Mouse (Mus musculus) hindbrain, embryonic 10.5 days (tissue): Measurements from ENCODE around the gene F2rl2. TPM values are rescaled to one million over a fixed set of nuclear protein-coding genes. Genes with fewer than 3 reads are reported as not detected.

ENCODE experiments used
- DNase-seq: peaks from one replicate; pipeline ENCODE4 v3.0.0-alpha.2; 2017; ENCODE audit warnings: low spot score
- H3K27ac ChIP-seq: fragments of 300-500 bp; sonication (generic); 2 replicates; pipeline ENCODE4 v1.5.1; 2016; ENCODE audit warnings: mild to moderate bottlenecking, moderate library complexity
- H3K27me3 ChIP-seq: fragments of 300-500 bp; sonication (generic); 2 replicates; pipeline ENCODE4 v1.6.1; 2016; ENCODE audit warnings: mild to moderate bottlenecking; ENCODE audit not compliant: poor library complexity, insufficient read depth, severe bottlenecking
- H3K36me3 ChIP-seq: fragments of 300-500 bp; sonication (generic); 2 replicates; pipeline ENCODE4 v1.6.1; 2016; ENCODE audit warnings: mild to moderate bottlenecking, moderate library complexity
- H3K4me1 ChIP-seq: fragments of 300-500 bp; sonication (generic); replicated peaks from 2 replicates; pipeline ENCODE4 v1.6.1; 2016; ENCODE audit warnings: mild to moderate bottlenecking
- H3K4me3 ChIP-seq: fragments of 300-500 bp; sonication (generic); 2 replicates; pipeline ENCODE4 v1.5.1; 2016; ENCODE audit warnings: mild to moderate bottlenecking, moderate library complexity
- H3K9me3 ChIP-seq: fragments of 300-500 bp; sonication (generic); 2 replicates; pipeline ENCODE4 v1.6.1; 2016; ENCODE audit warnings: mild to moderate bottlenecking, moderate library complexity
- WGBS: fragments of 180-500 bp; shearing (Covaris S2); methylation state at CpG from one replicate; pipeline ENCODE4 v1.1.7; 2016; 5-methylcytosine and 5-hydroxymethylcytosine counted together
- polyA plus RNA-seq: library from polyadenylated mRNA; unstranded; fragments of >200 nt; fragmentation: Nextera tagmentation; extraction: Ambion mirVana; gene quantifications from 2 replicates; pipeline ENCODE4 v1.2.1, GENCODE M21; 2016

Gene F2rl2
- polyA plus RNA-seq, 1 experiment from 2014 or later: 1.7 TPM

DNA sequence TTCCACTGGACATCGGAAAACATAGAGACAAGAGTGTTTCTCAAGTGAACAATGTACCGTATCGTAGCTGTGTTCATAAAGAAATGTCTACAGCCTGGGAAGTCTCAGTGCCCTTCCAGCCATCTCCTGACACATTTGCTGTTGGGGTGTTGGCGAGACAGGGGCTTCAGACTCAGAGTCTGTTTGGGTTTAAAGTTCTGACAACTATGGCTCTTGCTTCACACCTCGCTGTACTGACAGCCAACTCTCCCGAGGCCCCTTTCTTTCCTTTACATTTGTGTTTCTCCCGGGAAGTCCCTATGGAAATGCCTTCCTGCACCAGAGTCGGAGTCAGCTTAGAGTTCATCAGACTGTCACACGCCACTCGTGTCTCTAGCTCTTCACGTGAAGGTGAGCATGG is 50.9 kb downstream of the F2rl2 start:
- DNase-seq: no peak
- Histone ChIP-seq H3K27ac (no peak overlapping the region), H3K4me1 (no peaks in the 10 kb centered on the region; the same call in 1 of the 2 replicates), H3K4me3 (no peak overlapping the region), H3K27me3 (no peaks in the 10 kb centered on the region), H3K9me3 (no peaks in the 10 kb centered on the region), H3K36me3 (peaks cover 17% of the 10 kb centered on the region)
- WGBS: 85% methylated on average over 11 of the region's 11 CpGs

Other genes starting within 250 kb of the F2rl2 start
- not detected in 2 replicates for gene S100z, start 218.1 kb upstream of the F2rl2 start, polyA plus RNA-seq
- 0.05 and 0.07 TPM in 2 replicates for gene F2rl1, start 171.6 kb upstream of the F2rl2 start, polyA plus RNA-seq
- gene F2r, start 78.4 kb upstream of the F2rl2 start, polyA plus RNA-seq: 93.4 and 117 TPM in 2 replicates
- 10.5 and 12.1 TPM in 2 replicates for gene Iqgap2, start 195.1 kb downstream of the F2rl2 start, polyA plus RNA-seq